Mouse (Mus musculus) hindbrain, embryonic 15.5 days (tissue): ENCODE measurements around the gene Mettl16. TPM values are rescaled to one million over a fixed set of nuclear protein-coding genes. Genes with fewer than 3 reads are reported as not detected.

Experiments used
- ATAC-seq: fragments of 200-750 bp; cut with Nextera tagmentation; 2 replicates; pipeline ENCODE4 v1.8.0; 2017; ENCODE audit warnings: low read depth, moderate number of reproducible peaks, moderate TSS enrichment; ENCODE audit not compliant: low FRiP score
- H3K27ac ChIP-seq: fragments of 300-500 bp; sonication (generic); replicated peaks from 2 replicates; pipeline ENCODE4 v1.5.1; 2015; ENCODE audit warnings: mild to moderate bottlenecking, inconsistent platforms
- H3K27me3 ChIP-seq: fragments of 300-500 bp; sonication (generic); 2 replicates; pipeline ENCODE4 v1.6.1; 2015; ENCODE audit warnings: control low read depth, inconsistent platforms
- H3K36me3 ChIP-seq: fragments of 300-500 bp; sonication (generic); 2 replicates; pipeline ENCODE4 v1.6.1; 2015; ENCODE audit warnings: control low read depth, inconsistent platforms
- H3K4me1 ChIP-seq: fragments of 300-500 bp; sonication (generic); replicated peaks from 2 replicates; pipeline ENCODE4 v1.6.1; 2015; ENCODE audit warnings: control low read depth, inconsistent platforms
- H3K4me2 ChIP-seq: fragments of 300-500 bp; sonication (generic); 2 replicates; pipeline ENCODE4 v1.6.1; 2015; ENCODE audit warnings: moderate library complexity, mild to moderate bottlenecking, inconsistent platforms
- H3K4me3 ChIP-seq: fragments of 300-500 bp; sonication (generic); 2 replicates; pipeline ENCODE4 v1.5.1; 2015; ENCODE audit warnings: mild to moderate bottlenecking, inconsistent platforms
- H3K9ac ChIP-seq: fragments of 300-500 bp; sonication (generic); 2 replicates; pipeline ENCODE4 v1.6.1; 2015; ENCODE audit warnings: inconsistent platforms
- H3K9me3 ChIP-seq: fragments of 300-500 bp; sonication (generic); 2 replicates; pipeline ENCODE4 v1.6.1; 2016; ENCODE audit warnings: control low read depth, inconsistent platforms
- WGBS: fragments of 180-500 bp; shearing (Covaris S2); methylation state at CpG from one replicate; pipeline ENCODE4 v1.1.7; 2015; 5-methylcytosine and 5-hydroxymethylcytosine counted together
- polyA plus RNA-seq: library from polyadenylated mRNA; unstranded; fragments of >200 nt; fragmentation: Nextera tagmentation; extraction: Ambion mirVana; gene quantifications from 2 replicates; pipeline ENCODE4 v1.2.1, GENCODE M21; 2015

Mettl16 gene
- polyA plus RNA-seq, 1 experiment from 2014 or later = 53.5 TPM

GRCm38 (mm10) chr11:74827791-74828403 lies 57.3 kb downstream of the Mettl16 start:
- H3K9ac ChIP-seq = no peak overlapping the region
- H3K4me2 ChIP-seq = no peak overlapping the region
- H3K27me3 ChIP-seq = no peaks in the 10 kb centered on the region
- no peak for ATAC-seq
- H3K36me3 ChIP-seq = no peaks in the 10 kb centered on the region
- H3K4me3 ChIP-seq = no peak overlapping the region
- WGBS = 80% methylated on average over 7 of the region's 7 CpGs
- H3K4me1 ChIP-seq = peaks cover 15% of the 10 kb centered on the region
- H3K27ac ChIP-seq = no peak overlapping the region
- no peaks in the 10 kb centered on the region for H3K9me3 ChIP-seq

- Histone ChIP-seq H3K36me3 (no peaks in the 10 kb centered on the region), H3K4me1 (peaks cover 20% of the 10 kb centered on the region), H3K27ac (no peak overlapping the region), H3K27me3 (no peaks in the 10 kb centered on the region), H3K4me2 (no peak overlapping the region), H3K9me3 (no peaks in the 10 kb centered on the region), H3K9ac (no peak overlapping the region), H3K4me3 (no peak overlapping the region)
- 31% methylated on average over 2 of the region's 2 CpGs for WGBS
- ATAC-seq = no peak
Measured at GRCm38 (mm10) chr11:74828404-74828931, 57.8 kb downstream of the Mettl16 start.

- H3K9me3 ChIP-seq = no peaks in the 10 kb centered on the region
- H3K27ac ChIP-seq = peak overlapping the region; percentile 95
- peak overlapping the region; percentile 88 for H3K4me3 ChIP-seq
- H3K27me3 ChIP-seq = no peaks in the 10 kb centered on the region
- H3K4me2 ChIP-seq = peak overlapping the region; percentile 85
- peaks cover 26% of the 10 kb centered on the region for H3K4me1 ChIP-seq
- no peaks in the 10 kb centered on the region for H3K36me3 ChIP-seq
- H3K9ac ChIP-seq = peak overlapping the region; percentile 25; the same call in 1 of the 2 replicates
- 14% methylated on average over 11 of the region's 11 CpGs for WGBS
- ATAC-seq = no peak
Measured at GRCm38 (mm10) chr11:74828965-74829550, 58.4 kb downstream of the Mettl16 start.

- no peaks in the 10 kb centered on the region for H3K27me3 ChIP-seq
- peak overlapping the region; percentile 88 for H3K4me3 ChIP-seq
- ATAC-seq = peak; percentile 27
- H3K9me3 ChIP-seq = no peaks in the 10 kb centered on the region
- H3K4me1 ChIP-seq = peaks cover 34% of the 10 kb centered on the region
- peak overlapping the region; percentile 85 for H3K4me2 ChIP-seq
- H3K36me3 ChIP-seq = no peaks in the 10 kb centered on the region
- WGBS = under 1% methylated on average over 20 of the region's 20 CpGs
- H3K27ac ChIP-seq = peak overlapping the region; percentile 95
- H3K9ac ChIP-seq = peak overlapping the region; percentile 25
Measured at GRCm38 (mm10) chr11:74829812-74830211, 59.2 kb downstream of the Mettl16 start.

- Histone ChIP-seq H3K9ac (peak within 1 kb of the TSS; percentile 93), H3K4me2 (peak within 1 kb of the TSS; percentile 85), H3K4me1 (peaks cover 38% of the 10 kb centered on the region), H3K27me3 (no peaks in the 10 kb centered on the region), H3K27ac (peak within 1 kb of the TSS; percentile 95), H3K4me3 (peak within 1 kb of the TSS; percentile 88), H3K9me3 (no peaks in the 10 kb centered on the region), H3K36me3 (no peaks in the 10 kb centered on the region)
- WGBS = under 1% methylated on average over 70 of the region's 70 CpGs
- ATAC-seq = peak; percentile 90
Measured at GRCm38 (mm10) chr11:74830256-74831161, 59.9 kb downstream of the Mettl16 start, which contains the start of gene Mnt. TSS of gene Mnt (plus strand) at chr11:74830920.

- peak overlapping the region; percentile 93 for H3K9ac ChIP-seq
- WGBS = under 1% methylated on average over 35 of the region's 35 CpGs
- peaks cover 45% of the 10 kb centered on the region for H3K4me1 ChIP-seq
- no peak for ATAC-seq
- no peaks in the 10 kb centered on the region for H3K36me3 ChIP-seq
- H3K4me3 ChIP-seq = peak overlapping the region; percentile 88
- no peaks in the 10 kb centered on the region for H3K27me3 ChIP-seq
- peak overlapping the region; percentile 85 for H3K4me2 ChIP-seq
- H3K9me3 ChIP-seq = no peaks in the 10 kb centered on the region
- peak overlapping the region; percentile 95 for H3K27ac ChIP-seq
Measured at GRCm38 (mm10) chr11:74831191-74831605, 60.6 kb downstream of the Mettl16 start.

- H3K4me1 ChIP-seq = peaks cover 49% of the 10 kb centered on the region
- ATAC-seq = peak; percentile 76
- under 1% methylated on average over 59 of the region's 61 CpGs for WGBS
Measured at GRCm38 (mm10) chr11:74831606-74832451, 61.2 kb downstream of the Mettl16 start.

GRCm38 (mm10) chr11:74832503-74833143 lies 62.0 kb downstream of the Mettl16 start:
- WGBS = under 1% methylated on average over 25 of the region's 26 CpGs
- no peaks in the 10 kb centered on the region for H3K36me3 ChIP-seq
- no peaks in the 10 kb centered on the region for H3K9me3 ChIP-seq
- H3K27ac ChIP-seq = peak overlapping the region; percentile 95
- H3K27me3 ChIP-seq = no peaks in the 10 kb centered on the region
- H3K4me2 ChIP-seq = peak overlapping the region; percentile 85
- peaks cover 57% of the 10 kb centered on the region for H3K4me1 ChIP-seq
- ATAC-seq = no peak
- H3K4me3 ChIP-seq = peak overlapping the region; percentile 88
- peak overlapping the region; percentile 93 for H3K9ac ChIP-seq

More at GRCm38 (mm10) chr11:74831606-74832451, 61.2 kb downstream of the Mettl16 start:
- no peaks in the 10 kb centered on the region for H3K9me3 ChIP-seq
- peak overlapping the region; percentile 88 for H3K4me3 ChIP-seq
- no peaks in the 10 kb centered on the region for H3K27me3 ChIP-seq
- peak overlapping the region; percentile 93 for H3K9ac ChIP-seq
- peak overlapping the region; percentile 85 for H3K4me2 ChIP-seq
- peak overlapping the region; percentile 95 for H3K27ac ChIP-seq
- no peaks in the 10 kb centered on the region for H3K36me3 ChIP-seq

- Histone ChIP-seq H3K4me2 (peak overlapping the region; percentile 85), H3K36me3 (no peaks in the 10 kb centered on the region), H3K4me3 (peak overlapping the region; percentile 88), H3K4me1 (peaks cover 67% of the 10 kb centered on the region), H3K27ac (no peak overlapping the region), H3K27me3 (no peaks in the 10 kb centered on the region), H3K9me3 (no peaks in the 10 kb centered on the region), H3K9ac (0 out of 2 replicates have a peak overlapping the region, but pooled peaks have one; percentile 93)
- no peak for ATAC-seq
- WGBS = 85% methylated on average over 8 of the region's 8 CpGs
Measured at GRCm38 (mm10) chr11:74833536-74834358, 63.1 kb downstream of the Mettl16 start.

GRCm38 (mm10) chr11:74834359-74834638 lies 63.7 kb downstream of the Mettl16 start:
- 75% methylated on average over 1 of the region's 1 CpGs for WGBS
- Histone ChIP-seq H3K27ac (0 out of 2 replicates have a peak overlapping the region, but pooled peaks have one; percentile 13), H3K4me3 (no peak overlapping the region), H3K9ac (no peak overlapping the region), H3K27me3 (no peaks in the 10 kb centered on the region), H3K4me2 (0 out of 2 replicates have a peak overlapping the region, but pooled peaks have one; percentile 85), H3K4me1 (peaks cover 68% of the 10 kb centered on the region), H3K36me3 (no peaks in the 10 kb centered on the region), H3K9me3 (no peaks in the 10 kb centered on the region)
- no peak for ATAC-seq
